Mouse (Mus musculus): ENCODE data around the gene Hsd11b2. TPM values are rescaled to one million over a fixed set of nuclear protein-coding genes. Genes with fewer than 3 reads are reported as not detected.

Gene Hsd11b2
- polyA plus RNA-seq, 1 experiment from 2014 or later = 0.13 TPM

DNA sequence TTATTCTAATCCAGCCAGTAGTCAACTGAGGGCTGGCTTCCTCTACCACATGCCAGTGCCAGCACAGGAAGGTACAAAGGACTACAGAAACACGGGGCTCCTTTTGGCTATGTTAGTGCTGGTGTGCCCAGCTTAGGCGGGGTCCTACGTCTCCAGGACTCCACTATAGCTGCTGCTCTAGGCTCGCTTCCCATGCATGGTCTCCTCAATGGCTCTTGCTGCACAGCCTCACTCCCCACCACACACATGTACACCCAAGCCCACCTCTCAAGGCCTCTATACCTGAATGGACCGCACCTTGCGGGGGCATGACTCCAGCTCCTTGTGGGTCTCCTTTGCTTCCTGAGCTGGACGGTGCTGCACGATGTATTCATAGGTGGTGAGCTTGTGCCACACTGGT is 42.8 kb upstream of the Hsd11b2 start:
- WGBS (ENCODE audit: insufficient replicate concordance) = 83% methylated on average over 8 of the region's 8 CpGs
- peaks cover 40% of the 10 kb centered on the region for H3K27me3 ChIP-seq (ENCODE audit: insufficient read depth, low read length)
- H3K9ac ChIP-seq (replicated peaks) = no peak overlapping the region
- no peaks in the 10 kb centered on the region for H3K9me3 ChIP-seq (ENCODE audit: low read length)
- H3K36me3 ChIP-seq (replicated peaks; ENCODE audit: insufficient read depth, low read length) = no peaks in the 10 kb centered on the region
- no peak for DNase-seq
- H3K27ac ChIP-seq (ENCODE audit: low read depth) = no peak overlapping the region
- TF ChIP-seq EP300 (IDR thresholded peaks at IDR 0.05; ENCODE audit: low read depth) (no peak), CTCF (IDR thresholded peaks at IDR 0.05; ENCODE audit: low read depth) (no peak)
- H3K4me3 ChIP-seq (ENCODE audit: low read depth, low read length) = no peak overlapping the region
- peaks cover 16% of the 10 kb centered on the region for H3K4me1 ChIP-seq (ENCODE audit: insufficient read depth)
- ATAC-seq = no peak
- H3K4me2 ChIP-seq (ENCODE audit: low read depth, low read length) = no peak overlapping the region

DNA sequence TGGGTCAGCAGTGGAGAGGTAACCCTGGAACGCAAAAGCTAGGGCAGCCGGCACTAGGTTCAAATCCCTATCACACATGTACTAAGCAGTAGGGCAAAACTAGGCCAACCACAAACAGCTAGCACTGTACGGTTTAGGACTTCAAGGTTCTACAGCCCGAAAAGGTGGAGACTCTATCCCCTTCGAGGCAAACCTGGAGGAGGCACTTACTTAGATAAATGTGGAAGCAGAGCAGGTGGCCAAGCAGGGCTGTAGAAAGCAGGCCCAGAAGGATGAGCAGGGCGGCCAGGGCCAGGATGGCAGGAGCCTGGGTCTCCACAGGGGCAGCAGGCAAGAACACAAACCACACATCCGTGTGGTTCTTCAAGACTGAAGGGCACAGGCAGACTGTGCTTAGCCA is 42.4 kb upstream of the Hsd11b2 start:
- Histone ChIP-seq H3K4me2 (ENCODE audit: low read depth, low read length) (no peak overlapping the region), H3K9me3 (ENCODE audit: low read length) (no peaks in the 10 kb centered on the region), H3K9ac (replicated peaks) (no peak overlapping the region), H3K36me3 (replicated peaks; ENCODE audit: insufficient read depth, low read length) (no peaks in the 10 kb centered on the region), H3K27ac (ENCODE audit: low read depth) (no peak overlapping the region), H3K27me3 (ENCODE audit: insufficient read depth, low read length) (peaks cover 36% of the 10 kb centered on the region), H3K4me3 (ENCODE audit: low read depth, low read length) (no peak overlapping the region), H3K4me1 (ENCODE audit: insufficient read depth) (peaks cover 12% of the 10 kb centered on the region)
- no peak for TF ChIP-seq EP300 (IDR thresholded peaks at IDR 0.05; ENCODE audit: low read depth)
- no peak for TF ChIP-seq CTCF (IDR thresholded peaks at IDR 0.05; ENCODE audit: low read depth)
- WGBS (ENCODE audit: insufficient replicate concordance) = 81% methylated on average over 7 of the region's 7 CpGs
- ATAC-seq = no peak
- no peak for DNase-seq

DNA sequence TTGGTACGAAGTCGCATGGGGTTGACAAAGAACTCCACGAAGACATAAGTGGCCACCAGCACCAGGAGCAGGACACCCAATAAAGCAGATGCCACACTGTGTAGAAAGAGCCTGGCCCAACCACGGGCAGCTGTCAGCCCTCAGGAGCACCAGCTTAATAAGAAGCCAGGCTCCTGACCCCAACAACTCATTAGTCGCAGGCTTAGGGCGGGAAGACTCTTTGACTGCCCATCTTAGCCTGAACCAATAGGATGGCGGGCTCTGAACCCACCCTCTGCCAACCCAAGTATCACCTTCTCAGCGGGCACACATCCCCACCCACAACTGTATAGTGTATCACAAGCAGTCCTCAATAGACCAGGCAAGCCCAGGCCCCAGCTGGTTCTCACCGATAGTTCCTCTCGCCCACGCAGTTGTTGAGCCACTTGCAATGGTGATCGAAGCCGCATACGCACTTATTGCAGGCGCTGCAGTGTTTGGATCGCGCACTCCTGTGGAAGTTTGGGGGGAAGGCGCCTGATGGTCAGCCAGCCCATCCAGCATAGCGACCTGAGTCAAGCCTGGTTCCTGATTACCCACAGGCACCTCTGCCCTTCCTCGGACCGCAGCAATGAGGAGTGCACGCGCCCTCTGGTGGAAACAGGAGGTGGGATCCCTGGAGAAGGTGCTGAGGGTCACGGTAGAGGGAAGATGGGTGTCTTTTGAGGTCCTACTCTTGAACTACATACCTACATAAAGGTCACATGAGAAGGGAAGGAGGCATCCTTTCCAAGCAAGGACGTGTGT is 41.7 kb upstream of the Hsd11b2 start:
- no peak overlapping the region for H3K9ac ChIP-seq (replicated peaks)
- peak; percentile 93 for TF ChIP-seq CTCF (IDR thresholded peaks at IDR 0.05; ENCODE audit: low read depth)
- no peak for TF ChIP-seq EP300 (IDR thresholded peaks at IDR 0.05; ENCODE audit: low read depth)
- WGBS (ENCODE audit: insufficient replicate concordance) = 47% methylated on average over 25 of the region's 25 CpGs
- H3K9me3 ChIP-seq (ENCODE audit: low read length) = no peaks in the 10 kb centered on the region
- peaks cover 30% of the 10 kb centered on the region for H3K27me3 ChIP-seq (ENCODE audit: insufficient read depth, low read length)
- no peak overlapping the region for H3K4me3 ChIP-seq (ENCODE audit: low read depth, low read length)
- H3K4me1 ChIP-seq (ENCODE audit: insufficient read depth) = peaks cover 10% of the 10 kb centered on the region
- no peak overlapping the region for H3K27ac ChIP-seq (ENCODE audit: low read depth)
- H3K4me2 ChIP-seq (ENCODE audit: low read depth, low read length) = no peak overlapping the region
- no peaks in the 10 kb centered on the region for H3K36me3 ChIP-seq (replicated peaks; ENCODE audit: insufficient read depth, low read length)
- ATAC-seq (no peak), DNase-seq (peak; percentile 72)

DNA sequence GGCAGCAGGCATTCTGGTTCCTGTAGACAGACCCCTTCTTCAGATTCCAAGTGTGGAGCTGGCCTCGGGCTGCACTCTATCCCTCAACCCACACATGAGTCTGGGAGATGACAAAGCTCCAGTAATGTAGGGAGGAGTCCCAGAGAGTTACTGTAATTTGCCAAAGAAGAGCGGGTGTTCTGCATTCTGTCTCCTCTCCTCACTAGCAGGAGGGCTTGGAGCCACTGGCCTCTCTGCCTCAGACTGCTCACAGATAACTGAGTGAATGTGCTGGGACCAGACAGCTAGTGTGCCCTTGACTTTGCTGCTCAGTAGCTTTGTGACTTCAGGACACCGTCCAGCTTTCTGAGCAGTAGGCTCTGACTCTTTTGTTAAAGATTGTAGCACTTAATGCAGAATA is 40.8 kb upstream of the Hsd11b2 start:
- H3K27me3 ChIP-seq (ENCODE audit: insufficient read depth, low read length) = peaks cover 20% of the 10 kb centered on the region; the same call in 1 of the 2 replicates
- no peak for DNase-seq
- 73% methylated on average over 3 of the region's 3 CpGs for whole genome bisulfite sequencing (ENCODE audit: insufficient replicate concordance)

DNA sequence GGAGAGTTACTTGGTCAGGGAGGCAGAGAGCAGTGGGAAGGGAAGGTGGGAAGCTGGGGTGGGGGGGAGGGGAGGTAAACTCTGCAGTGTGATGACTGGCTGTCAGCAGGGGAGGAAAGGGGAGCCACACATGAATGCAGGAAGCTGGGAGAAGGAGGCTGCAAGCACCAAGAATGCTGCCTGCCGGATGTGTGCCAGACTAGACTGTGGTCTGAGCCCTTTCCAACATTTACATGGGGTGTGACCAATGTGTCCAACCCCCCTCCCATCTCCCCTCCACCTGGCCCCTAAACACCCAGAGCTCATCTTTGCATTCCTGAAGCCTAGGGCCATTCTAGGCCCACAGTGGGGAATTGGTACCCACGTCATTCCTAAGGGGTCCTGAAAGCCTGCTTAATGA is 37.5 kb upstream of the Hsd11b2 start:
- H3K27me3 ChIP-seq (ENCODE audit: insufficient read depth, low read length) = no peaks in the 10 kb centered on the region
- no peak overlapping the region for H3K27ac ChIP-seq (ENCODE audit: low read depth)
- no peak overlapping the region for H3K9ac ChIP-seq (replicated peaks)
- H3K9me3 ChIP-seq (ENCODE audit: low read length) = no peaks in the 10 kb centered on the region
- H3K4me2 ChIP-seq (ENCODE audit: low read depth, low read length) = no peak overlapping the region
- ATAC-seq = no peak
- 46% methylated on average over 2 of the region's 2 CpGs for WGBS (ENCODE audit: insufficient replicate concordance)
- no peaks in the 10 kb centered on the region for H3K36me3 ChIP-seq (replicated peaks; ENCODE audit: insufficient read depth, low read length)
- H3K4me3 ChIP-seq (ENCODE audit: low read depth, low read length) = no peak overlapping the region
- no peaks in the 10 kb centered on the region for H3K4me1 ChIP-seq (ENCODE audit: insufficient read depth)
- TF ChIP-seq EP300 (IDR thresholded peaks at IDR 0.05; ENCODE audit: low read depth) (no peak), CTCF (IDR thresholded peaks at IDR 0.05; ENCODE audit: low read depth) (no peak)
- no peak for DNase-seq

More for the DNA sequence above, 40.8 kb upstream of the Hsd11b2 start:
- no peak for ATAC-seq
- Histone ChIP-seq H3K4me3 (ENCODE audit: low read depth, low read length) (no peak overlapping the region), H3K4me1 (ENCODE audit: insufficient read depth) (peaks cover 10% of the 10 kb centered on the region), H3K36me3 (replicated peaks; ENCODE audit: insufficient read depth, low read length) (no peaks in the 10 kb centered on the region), H3K4me2 (ENCODE audit: low read depth, low read length) (no peak overlapping the region), H3K27ac (ENCODE audit: low read depth) (no peak overlapping the region), H3K9me3 (ENCODE audit: low read length) (no peaks in the 10 kb centered on the region), H3K9ac (replicated peaks) (no peak overlapping the region)
- no peak for TF ChIP-seq CTCF (IDR thresholded peaks at IDR 0.05; ENCODE audit: low read depth)
- TF ChIP-seq EP300 (IDR thresholded peaks at IDR 0.05; ENCODE audit: low read depth) = no peak

DNA sequence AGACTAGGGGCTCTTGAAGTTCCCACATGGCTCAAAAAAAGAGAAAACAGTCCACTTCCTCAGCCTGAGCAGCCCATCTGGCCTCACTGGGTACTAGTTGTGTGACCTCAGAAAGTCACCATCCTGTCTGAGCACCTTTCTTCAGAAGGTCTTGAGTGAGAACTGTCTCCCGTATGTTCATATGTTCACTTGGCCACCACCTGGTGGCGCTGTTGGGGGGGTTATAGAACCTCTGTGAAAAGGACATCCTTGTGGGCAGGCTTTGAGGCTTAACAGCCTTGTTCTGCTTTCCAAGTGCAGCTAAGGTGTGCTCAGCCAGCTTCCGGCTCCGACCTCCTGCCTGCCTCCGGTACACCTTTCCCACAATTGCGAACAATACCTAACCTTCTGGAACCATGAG is 37.1 kb upstream of the Hsd11b2 start:
- Histone ChIP-seq H3K9ac (replicated peaks) (no peak overlapping the region), H3K27ac (ENCODE audit: low read depth) (no peak overlapping the region), H3K4me3 (ENCODE audit: low read depth, low read length) (no peak overlapping the region), H3K4me2 (ENCODE audit: low read depth, low read length) (no peak overlapping the region), H3K27me3 (ENCODE audit: insufficient read depth, low read length) (no peaks in the 10 kb centered on the region), H3K4me1 (ENCODE audit: insufficient read depth) (no peaks in the 10 kb centered on the region), H3K36me3 (replicated peaks; ENCODE audit: insufficient read depth, low read length) (no peaks in the 10 kb centered on the region), H3K9me3 (ENCODE audit: low read length) (no peaks in the 10 kb centered on the region)
- WGBS (ENCODE audit: insufficient replicate concordance) = 73% methylated on average over 6 of the region's 6 CpGs
- TF ChIP-seq EP300 (IDR thresholded peaks at IDR 0.05; ENCODE audit: low read depth) (no peak), CTCF (IDR thresholded peaks at IDR 0.05; ENCODE audit: low read depth) (peak; percentile 76)
- ATAC-seq (no peak), DNase-seq (peak; percentile 67)
